Mouse (Mus musculus): ENCODE measurements around the gene Cript. TPM values are rescaled to one million over a fixed set of nuclear protein-coding genes. Genes with fewer than 3 reads are reported as not detected.

Gene Cript
- 174 TPM for polyA plus RNA-seq (2017; shearing (Covaris generic))

GRCm38 (mm10) chr17:87025269-87025949, at the start of gene Cript, which contains the start of gene Pigf:
Cript (plus strand) TSS chr17:87025550.
Pigf (minus strand) TSS chr17:87025406.

Other genes with a start within 250 kb of the Cript start
- gene Tmem247, start 108.2 kb upstream of the Cript start, polyA plus RNA-seq (2017; shearing (Covaris generic)), result not detected
- not detected for gene Atp6v1e2, start 77.7 kb upstream of the Cript start, polyA plus RNA-seq (2017; shearing (Covaris generic))
- gene Rhoq, start 62.5 kb upstream of the Cript start, polyA plus RNA-seq (2017; shearing (Covaris generic)), result 2.1 TPM
- gene Pigf, start 144 bp upstream of the Cript start, polyA plus RNA-seq (2017; shearing (Covaris generic)), result 10.9 TPM
- gene Socs5, start 82.1 kb downstream of the Cript start, polyA plus RNA-seq (2017; shearing (Covaris generic)), result 6.0 TPM
- 23.3 TPM for gene Mcfd2, start 240.4 kb downstream of the Cript start, polyA plus RNA-seq (2017; shearing (Covaris generic))